Mouse (Mus musculus) small intestine, adult 2 months (tissue): ENCODE measurements around the gene Sim2. TPM values are rescaled to one million over a fixed set of nuclear protein-coding genes. Genes with fewer than 3 reads are reported as not detected.
A peak's percentile ranks its signal among the peaks of the same experiment; 100 is the strongest.

ENCODE experiments used
- H3K27ac ChIP-seq: fragments of 200-500 bp; 2 replicates; pipeline ENCODE4 v1.5.1; 2012; ENCODE audit warnings: low read depth, low read length, control low read depth, inconsistent platforms; ENCODE audit not compliant: insufficient read depth
- H3K27me3 ChIP-seq: fragments of 200-500 bp; 2 replicates; pipeline ENCODE4 v1.6.1; 2012; ENCODE audit warnings: mild to moderate bottlenecking, moderate library complexity, low read length, inconsistent platforms; ENCODE audit not compliant: control insufficient read depth, insufficient read depth
- H3K36me3 ChIP-seq: fragments of 200-500 bp; 2 replicates; pipeline ENCODE4 v1.6.1; 2012; ENCODE audit warnings: mild to moderate bottlenecking, low read length, control low read depth, inconsistent platforms; ENCODE audit not compliant: control insufficient read depth, insufficient read depth
- H3K4me1 ChIP-seq: fragments of 200-500 bp; 2 replicates; pipeline ENCODE4 v1.6.1; 2012; ENCODE audit warnings: low read length, inconsistent platforms, mixed read lengths; ENCODE audit not compliant: control insufficient read depth, insufficient read depth, insufficient read length
- H3K4me3 ChIP-seq: fragments of 200-500 bp; 2 replicates; pipeline ENCODE4 v1.5.1; 2012; ENCODE audit warnings: low read depth, mild to moderate bottlenecking, control low read depth, inconsistent platforms, low read length, moderate library complexity
- CTCF ChIP-seq: fragments of 200-500 bp; IDR thresholded peaks from 2 replicates; pipeline ENCODE4 v1.5.1; 2012; ENCODE audit warnings: low read depth, mild to moderate bottlenecking, control low read depth, inconsistent platforms, low read length, moderate library complexity, mixed read lengths; ENCODE audit not compliant: insufficient replicate concordance, insufficient read length; ENCODE audit errors: extremely low read depth
- POLR2A ChIP-seq: fragments of 200-500 bp; IDR thresholded peaks from 2 replicates; pipeline ENCODE4 v1.6.1; 2012; ENCODE audit warnings: low read depth, mild to moderate bottlenecking, control low read depth, inconsistent platforms, low read length, moderate library complexity
- WGBS: fragments of 180-500 bp; shearing (Covaris S2); methylation state at CpG from one replicate; pipeline ENCODE4 v1.1.7; 2018; 5-methylcytosine and 5-hydroxymethylcytosine counted together
- polyA plus RNA-seq: library from polyadenylated mRNA; depleted of rRNA; stranded (reverse); fragments of >200 nt; gene quantifications from 2 replicates; pipeline ENCODE4 v1.2.3, GENCODE M21; 2012

The Sim2 gene
- polyA plus RNA-seq, 1 experiment, result not detected

DNA sequence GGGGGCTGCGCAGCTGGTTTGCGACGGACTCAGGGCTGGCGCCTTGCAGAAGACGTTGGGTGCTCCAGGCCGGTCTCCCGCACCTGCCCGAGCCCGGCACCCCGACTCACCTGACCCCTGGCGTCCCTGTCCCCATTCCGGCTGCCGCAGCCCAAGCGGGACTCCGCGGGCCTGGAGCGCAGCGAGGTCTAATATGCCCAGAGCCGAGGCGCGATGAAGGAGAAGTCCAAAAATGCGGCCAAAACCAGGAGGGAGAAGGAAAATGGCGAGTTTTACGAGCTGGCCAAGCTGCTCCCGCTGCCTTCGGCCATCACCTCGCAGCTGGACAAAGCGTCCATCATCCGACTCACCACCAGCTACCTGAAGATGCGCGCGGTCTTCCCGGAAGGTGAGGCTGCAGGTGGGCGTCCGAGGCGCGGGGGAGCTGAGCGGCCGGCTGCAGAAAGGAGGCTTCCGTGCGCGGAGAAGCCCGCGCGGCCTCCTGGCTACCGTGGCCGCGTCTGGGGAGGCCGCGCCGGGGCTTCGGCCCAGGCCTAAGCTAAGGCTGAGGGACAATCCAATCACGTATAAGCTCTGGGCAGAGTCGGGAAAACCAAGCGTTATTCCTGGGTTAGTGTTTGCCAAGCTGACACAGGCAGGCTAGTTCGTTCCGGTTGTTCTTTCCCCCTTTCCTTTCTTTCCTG, 1.0 kb downstream of the Sim2 start:
- Histone ChIP-seq H3K27ac (no peak overlapping the region), H3K4me1 (peaks cover 10% of the 10 kb centered on the region; the same call in 1 of the 2 replicates), H3K27me3 (peaks cover 89% of the 10 kb centered on the region), H3K4me3 (peak overlapping the region; percentile 49; the same call in 1 of the 2 replicates), H3K36me3 (no peaks in the 10 kb centered on the region)
- 3% methylated on average over 57 of the region's 57 CpGs for WGBS
- TF ChIP-seq CTCF (no peak), POLR2A (no peak)

DNA sequence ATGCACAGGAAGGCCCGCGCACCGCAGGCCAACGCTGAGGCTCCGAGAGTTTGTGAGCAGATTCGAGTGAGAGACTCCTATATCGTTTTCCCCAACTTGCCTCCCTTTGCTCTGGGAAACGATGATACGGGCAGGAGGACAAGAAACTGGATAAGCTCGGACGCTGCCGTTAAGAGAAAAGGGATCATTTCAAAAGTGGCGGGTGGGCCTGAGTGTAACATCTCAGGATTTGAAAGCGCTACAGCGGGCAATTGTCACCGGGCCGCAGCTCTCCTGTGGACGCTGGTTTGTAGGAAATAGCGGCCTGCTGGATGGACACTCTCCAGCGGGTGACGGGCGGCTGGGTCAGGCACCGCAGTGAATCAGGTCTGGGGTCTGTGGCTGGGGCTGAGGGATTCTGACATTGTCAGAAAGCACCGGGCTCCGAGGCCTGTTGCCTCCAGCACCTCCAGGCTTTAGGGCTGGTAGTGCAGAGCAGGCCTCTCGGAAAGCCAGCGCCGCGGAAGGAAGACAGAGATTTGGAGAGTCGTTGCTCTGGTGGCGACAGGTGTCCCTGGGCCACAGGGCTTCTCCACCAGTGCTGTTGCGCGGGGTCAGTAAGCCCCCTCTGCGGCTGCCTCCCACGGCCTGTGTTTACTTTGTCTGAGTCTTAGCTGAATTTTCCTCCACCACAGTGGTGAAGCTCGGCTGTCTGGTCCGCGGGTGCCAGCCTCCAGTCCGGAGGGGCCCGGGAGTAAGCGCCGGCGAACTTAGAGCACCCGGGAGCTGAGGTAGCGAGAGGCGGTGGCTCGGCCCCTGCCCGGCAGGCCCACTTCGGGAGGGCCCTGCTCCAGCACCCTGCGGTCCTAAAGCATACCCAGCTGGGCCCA, 2.2 kb downstream of the Sim2 start:
- 5% methylated on average over 50 of the region's 50 CpGs for WGBS
- H3K4me3 ChIP-seq, result no peak overlapping the region
- TF ChIP-seq CTCF, result no peak
- no peak overlapping the region for H3K27ac ChIP-seq
- H3K4me1 ChIP-seq, result peaks cover 10% of the 10 kb centered on the region; the same call in 1 of the 2 replicates
- H3K27me3 ChIP-seq, result peaks cover 93% of the 10 kb centered on the region
- no peaks in the 10 kb centered on the region for H3K36me3 ChIP-seq

DNA sequence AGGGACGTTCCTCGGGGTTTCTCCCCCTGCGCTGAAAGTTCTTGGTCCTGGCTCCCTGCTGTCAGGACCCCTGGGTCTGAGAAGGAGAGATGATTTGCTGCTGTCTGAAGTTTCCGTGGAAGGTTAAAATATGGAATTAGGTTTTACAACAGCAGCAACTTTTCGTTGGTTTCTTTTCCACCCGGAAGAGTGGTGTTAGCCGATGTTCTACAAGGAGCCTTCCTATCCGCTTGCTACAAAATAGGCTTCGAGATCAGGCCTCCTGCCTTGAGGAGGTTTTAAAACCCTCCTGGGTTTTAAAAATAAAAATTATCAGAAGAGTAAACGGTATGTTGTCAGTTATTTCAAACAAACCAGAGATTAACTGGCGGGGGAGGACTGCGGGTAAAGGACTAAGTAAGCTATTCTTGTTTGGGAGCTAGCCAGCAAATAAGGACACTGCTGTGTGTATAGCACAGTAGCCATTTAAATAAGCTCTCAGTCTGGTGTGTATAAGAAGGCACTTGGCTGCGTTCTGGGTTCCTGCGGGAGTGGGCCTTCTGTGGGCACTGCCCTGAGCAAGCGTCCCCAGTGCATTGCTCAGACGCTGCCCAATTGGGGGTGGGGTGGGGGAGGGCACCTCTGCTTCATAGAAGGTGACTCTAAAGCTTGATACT, 3.0 kb downstream of the Sim2 start:
- no peak overlapping the region for H3K4me3 ChIP-seq
- H3K27me3 ChIP-seq, result peaks cover 95% of the 10 kb centered on the region
- TF ChIP-seq POLR2A (no peak), CTCF (no peak)
- H3K27ac ChIP-seq, result no peak overlapping the region
- peaks cover 10% of the 10 kb centered on the region; the same call in 1 of the 2 replicates for H3K4me1 ChIP-seq
- 12% methylated on average over 16 of the region's 16 CpGs for WGBS
- H3K36me3 ChIP-seq, result no peaks in the 10 kb centered on the region

DNA sequence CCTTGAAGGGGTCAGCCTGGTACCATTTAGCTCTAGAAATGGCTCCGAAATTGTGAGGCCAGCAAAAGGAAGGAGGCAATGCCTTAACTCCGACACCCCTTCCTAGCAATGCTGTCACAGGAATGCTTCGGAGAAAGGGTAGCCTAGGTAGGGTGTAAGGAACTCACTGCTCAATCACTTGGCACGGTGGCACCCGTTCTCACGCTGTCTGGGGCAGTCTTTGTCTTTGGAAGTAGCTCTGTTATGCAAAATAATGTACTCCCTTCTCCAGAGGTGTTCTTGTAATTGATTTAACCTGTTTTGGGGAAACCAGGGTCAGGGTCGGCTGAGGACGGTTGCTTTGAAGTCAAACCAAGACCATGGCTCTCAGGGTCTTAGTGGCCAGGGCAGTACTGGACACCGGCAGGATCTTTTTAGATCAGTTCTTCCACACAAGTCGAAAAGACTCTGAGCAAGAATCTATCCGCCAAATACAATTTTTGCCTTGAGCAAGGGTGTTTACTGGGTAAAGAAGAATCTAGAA, 3.6 kb downstream of the Sim2 start:
- Histone ChIP-seq H3K36me3 (no peaks in the 10 kb centered on the region), H3K27ac (no peak overlapping the region), H3K4me3 (no peak overlapping the region), H3K27me3 (peaks cover 95% of the 10 kb centered on the region), H3K4me1 (peaks cover 10% of the 10 kb centered on the region; the same call in 1 of the 2 replicates)
- TF ChIP-seq POLR2A (no peak), CTCF (no peak)
- 10% methylated on average over 11 of the region's 11 CpGs for WGBS

DNA sequence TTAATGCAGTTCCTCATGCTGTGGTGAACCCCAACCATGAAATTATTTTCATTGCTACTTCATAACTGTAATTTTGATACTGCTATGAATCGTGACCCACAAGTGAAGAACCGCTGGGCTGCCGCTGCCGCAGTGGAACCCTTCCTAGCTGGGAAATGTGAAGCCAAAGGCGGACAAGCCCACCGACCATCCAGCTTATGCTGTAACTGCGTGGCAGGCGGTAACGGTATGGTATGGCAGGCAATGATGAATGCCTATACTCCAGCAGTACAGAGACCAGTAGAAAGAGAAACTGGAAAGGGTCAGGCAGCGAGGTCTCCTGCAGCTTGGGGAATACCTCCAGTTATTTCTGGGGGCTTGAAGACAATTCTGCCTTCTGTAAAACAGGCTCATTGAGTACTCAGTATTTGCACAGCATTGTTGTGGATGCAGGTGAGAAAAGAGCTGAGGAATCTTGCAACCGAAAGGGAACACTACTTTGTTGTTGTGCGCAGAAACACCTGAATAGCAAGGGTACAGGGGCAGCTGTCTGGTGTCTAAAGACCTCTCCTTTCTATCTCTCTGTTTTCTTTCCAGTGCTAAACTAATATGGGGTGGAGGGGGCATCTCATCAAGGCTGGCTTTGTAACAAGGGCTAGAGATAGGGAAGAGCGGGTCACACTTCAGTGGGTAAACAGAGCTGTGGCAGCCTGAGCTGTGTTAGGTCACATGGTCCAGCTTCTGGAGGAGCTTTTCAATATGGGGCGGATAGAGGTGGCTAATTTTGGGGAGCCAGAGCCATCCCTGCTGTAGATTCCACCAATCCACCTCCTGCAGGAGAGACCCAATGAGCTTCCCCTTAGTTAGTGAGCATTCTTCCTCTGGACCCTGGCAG, 4.3 kb downstream of the Sim2 start:
- 11% methylated on average over 14 of the region's 14 CpGs for WGBS
- no peak overlapping the region for H3K27ac ChIP-seq
- no peak overlapping the region for H3K4me3 ChIP-seq
- TF ChIP-seq POLR2A (no peak), CTCF (no peak)
- H3K27me3 ChIP-seq, result peaks cover 95% of the 10 kb centered on the region
- peaks cover 10% of the 10 kb centered on the region; the same call in 1 of the 2 replicates for H3K4me1 ChIP-seq
- no peaks in the 10 kb centered on the region for H3K36me3 ChIP-seq

- no peaks in the 10 kb centered on the region for H3K36me3 ChIP-seq
- H3K4me3 ChIP-seq, result no peak overlapping the region
- no peak overlapping the region for H3K27ac ChIP-seq
- 4% methylated on average over 12 of the region's 12 CpGs for WGBS
- no peak for TF ChIP-seq POLR2A
- no peak for TF ChIP-seq CTCF
- H3K27me3 ChIP-seq, result peaks cover 92% of the 10 kb centered on the region
- no peaks in the 10 kb centered on the region for H3K4me1 ChIP-seq
Measured at GRCm38 (mm10) chr16:94092511-94093150, 7.9 kb downstream of the Sim2 start.
